7 mouse cellular contexts compared by ENCODE assay signal in genomic region chr5:140418106-140418488, GRCm38 (mm10). TPM values are rescaled to one million over a fixed set of nuclear protein-coding genes. Genes with fewer than 3 reads are reported as not detected.
DNase-seq lines count a peak whose midpoint lies in the region; ATAC-seq and TF ChIP-seq lines count a peak whose summit lies in the region.

No protein-coding gene starts in this region.

- no peak for ATAC-seq in lung, postnatal 0 days
- no peak; the same call in 1 of the 2 replicates for ATAC-seq in embryonic facial prominence, embryonic 11.5 days (replicated peaks; ENCODE audit: insufficient number of reproducible peaks, low FRiP score, low TSS enrichment, low read depth)
- no peak for ATAC-seq in hindbrain, embryonic 13.5 days (ENCODE audit: low FRiP score)

- peak overlapping the region; percentile 89 for H3K4me2 ChIP-seq in lung, postnatal 0 days (replicated peaks; ENCODE audit: low read depth, low read length)
- H3K4me2 ChIP-seq in embryonic facial prominence, embryonic 11.5 days (ENCODE audit: low read depth, low read length) = peak overlapping the region; percentile 55
- peak overlapping the region; percentile 95 for H3K4me2 ChIP-seq in hindbrain, embryonic 13.5 days

- H3K79me2 ChIP-seq in macrophage (ENCODE audit: inconsistent target) = peaks cover 37% of the 10 kb centered on the region

- H3K36me3 ChIP-seq in lung, postnatal 0 days (ENCODE audit: insufficient read depth, low read length) = no peaks in the 10 kb centered on the region
- no peaks in the 10 kb centered on the region for H3K36me3 ChIP-seq in embryonic facial prominence, embryonic 11.5 days (replicated peaks; ENCODE audit: control insufficient read depth, insufficient read depth, low read depth, low read length)
- H3K36me3 ChIP-seq in hindbrain, embryonic 13.5 days = peaks cover 9% of the 10 kb centered on the region
- H3K36me3 ChIP-seq in macrophage (ENCODE audit: inconsistent target) = no peaks in the 10 kb centered on the region

- H3K27ac ChIP-seq in lung, postnatal 0 days (ENCODE audit: low read length) = peak overlapping the region; percentile 86
- H3K27ac ChIP-seq in embryonic facial prominence, embryonic 11.5 days (replicated peaks; ENCODE audit: low read depth, low read length) = peak overlapping the region; percentile 95
- H3K27ac ChIP-seq in hindbrain, embryonic 13.5 days = peak overlapping the region; percentile 94
- peak overlapping the region; percentile 98 for H3K27ac ChIP-seq in macrophage

- no peak; the same call in 1 of the 2 replicates for TF ChIP-seq EP300 in lung, postnatal 0 days (IDR thresholded peaks at IDR 0.05)

- H3K4me3 ChIP-seq in lung, postnatal 0 days (ENCODE audit: low read depth, low read length) = peak overlapping the region; percentile 93
- peak overlapping the region; percentile 80 for H3K4me3 ChIP-seq in embryonic facial prominence, embryonic 11.5 days (ENCODE audit: low read depth, low read length)
- peak overlapping the region; percentile 100 for H3K4me3 ChIP-seq in hindbrain, embryonic 13.5 days
- peak overlapping the region; percentile 59 for H3K4me3 ChIP-seq in macrophage (ENCODE audit: inconsistent target)

- H3K4me1 ChIP-seq in lung, postnatal 0 days (ENCODE audit: insufficient read depth, low read depth, low read length) = peaks cover 14% of the 10 kb centered on the region; the same call in 1 of the 2 replicates
- H3K4me1 ChIP-seq in embryonic facial prominence, embryonic 11.5 days (ENCODE audit: control insufficient read depth, insufficient read depth, low read length) = peaks cover 5% of the 10 kb centered on the region; the same call in 1 of the 2 replicates
- peaks cover 33% of the 10 kb centered on the region for H3K4me1 ChIP-seq in hindbrain, embryonic 13.5 days (replicated peaks)

- 1% methylated on average over 12 of the region's 12 CpGs for WGBS in lung, postnatal 0 days
- 2% methylated on average over 12 of the region's 12 CpGs for WGBS in embryonic facial prominence, embryonic 11.5 days
- under 1% methylated on average over 12 of the region's 12 CpGs for WGBS in hindbrain, embryonic 13.5 days
- WGBS in macrophage (ENCODE audit: missing documents) = under 1% methylated on average over 12 of the region's 12 CpGs

- DNase-seq in lung, postnatal 0 days (ENCODE audit: low spot score) = no peak
- DNase-seq in lung, postnatal 25 days (ENCODE audit: low spot score) = no peak
- DNase-seq in embryonic facial prominence, embryonic 11.5 days (ENCODE audit: low spot score) = no peak
- no peak for DNase-seq in c-Kit-positive CD71-positive TER-119-positive erythroid progenitor cells, embryonic 14.5 days (ENCODE audit: low spot score)
- DNase-seq in urinary bladder, adult 18-20 months (ENCODE audit: low spot score in 2 of 2) = no peak

- no peaks in the 10 kb centered on the region for H3K9me3 ChIP-seq in lung, postnatal 0 days (ENCODE audit: low read length)
- H3K9me3 ChIP-seq in embryonic facial prominence, embryonic 11.5 days (replicated peaks; ENCODE audit: control insufficient read depth, low read length) = no peaks in the 10 kb centered on the region
- no peaks in the 10 kb centered on the region for H3K9me3 ChIP-seq in hindbrain, embryonic 13.5 days

- TF ChIP-seq CTCF in lung, postnatal 0 days (IDR thresholded peaks at IDR 0.05) = no peak

- H3K9ac ChIP-seq in lung, postnatal 0 days (replicated peaks; ENCODE audit: low read depth) = peak overlapping the region; percentile 97
- peak overlapping the region; percentile 93 for H3K9ac ChIP-seq in embryonic facial prominence, embryonic 11.5 days (replicated peaks; ENCODE audit: low read length)
- peak overlapping the region; percentile 99 for H3K9ac ChIP-seq in hindbrain, embryonic 13.5 days

- no peaks in the 10 kb centered on the region for H3K27me3 ChIP-seq in lung, postnatal 0 days (replicated peaks; ENCODE audit: insufficient read depth, low read length)
- no peaks in the 10 kb centered on the region for H3K27me3 ChIP-seq in embryonic facial prominence, embryonic 11.5 days (ENCODE audit: control insufficient read depth, insufficient read depth, low read length)
- no peaks in the 10 kb centered on the region for H3K27me3 ChIP-seq in hindbrain, embryonic 13.5 days

RNA-seq across cellular contexts. Expression of gene Eif3b, which starts 1.0 kb away (rescaled TPM):
- 69.8 and 81.5 TPM in 2 replicates for polyA plus RNA-seq in lung, postnatal 0 days (2015; fragmentation: Nextera tagmentation; extraction: Ambion mirVana)
- 210 and 215 TPM in 2 replicates for polyA plus RNA-seq in embryonic facial prominence, embryonic 11.5 days (2014; fragmentation: Nextera tagmentation; extraction: Ambion mirVana)
- polyA plus RNA-seq in hindbrain, embryonic 13.5 days (2015; fragmentation: Nextera tagmentation; extraction: Ambion mirVana) = 79.3 and 81.7 TPM in 2 replicates
- 100 to 1,000 TPM in 16 of 26 experiments, 10 to 100 TPM in 10; 32.3 to 211 (median 116) TPM for total RNA-seq in macrophage (2018; cell fraction: chromatin; rRNA removed)
- total RNA-seq in macrophage (2018; cell fraction: cytosol; rRNA removed) = 100 to 1,000 TPM; 111 to 193 (median 155) TPM
- total RNA-seq in macrophage (2018; cell fraction: nucleus; rRNA removed) = 100 to 1,000 TPM in 13 of 26 experiments, 10 to 100 TPM in 13; 51.1 to 167 (median 99.4) TPM
- 108 to 268 TPM (median 204 TPM) in 3 replicates for polyA plus RNA-seq in macrophage (2018)

RNA-seq across cellular contexts. Expression of gene Gm4869, which starts 27.3 kb away (rescaled TPM):
- not detected in 2 replicates for polyA plus RNA-seq in lung, postnatal 0 days (2015; fragmentation: Nextera tagmentation; extraction: Ambion mirVana)
- polyA plus RNA-seq in embryonic facial prominence, embryonic 11.5 days (2014; fragmentation: Nextera tagmentation; extraction: Ambion mirVana) = 0.07 TPM in 1 of 2 replicates, not detected in the other
- not detected in 2 replicates for polyA plus RNA-seq in hindbrain, embryonic 13.5 days (2015; fragmentation: Nextera tagmentation; extraction: Ambion mirVana)
- total RNA-seq in macrophage (2018; cell fraction: chromatin; rRNA removed) = under 1 TPM in 1 of 26 experiments, not detected in 25; 0.29 TPM
- not detected for total RNA-seq in macrophage (2018; cell fraction: cytosol; rRNA removed)
- not detected for total RNA-seq in macrophage (2018; cell fraction: nucleus; rRNA removed)
- not detected in 3 replicates for polyA plus RNA-seq in macrophage (2018)

RNA-seq across cellular contexts. Expression of gene Snx8, which starts 29.0 kb away (rescaled TPM):
- 16.7 and 17.1 TPM in 2 replicates for polyA plus RNA-seq in lung, postnatal 0 days (2015; fragmentation: Nextera tagmentation; extraction: Ambion mirVana)
- 6.9 and 7.4 TPM in 2 replicates for polyA plus RNA-seq in embryonic facial prominence, embryonic 11.5 days (2014; fragmentation: Nextera tagmentation; extraction: Ambion mirVana)
- 25.7 and 26.3 TPM in 2 replicates for polyA plus RNA-seq in hindbrain, embryonic 13.5 days (2015; fragmentation: Nextera tagmentation; extraction: Ambion mirVana)
- 100 to 1,000 TPM; 134 to 541 (median 284) TPM for total RNA-seq in macrophage (2018; cell fraction: chromatin; rRNA removed)
- total RNA-seq in macrophage (2018; cell fraction: cytosol; rRNA removed) = 100 to 1,000 TPM in 21 of 26 experiments, 10 to 100 TPM in 5; 75.9 to 180 (median 115) TPM
- 100 to 1,000 TPM in 25 of 26 experiments, 10 to 100 TPM in 1; 96.7 to 394 (median 191) TPM for total RNA-seq in macrophage (2018; cell fraction: nucleus; rRNA removed)
- polyA plus RNA-seq in macrophage (2018) = 71.9 to 180 TPM (median 142 TPM) in 3 replicates
